Mouse (Mus musculus) brain, embryonic 14.5 days (tissue): Measurements from ENCODE around the gene Hes3. TPM values are rescaled to one million over a fixed set of nuclear protein-coding genes. Genes with fewer than 3 reads are reported as not detected.

Experiments
- DNase-seq: peaks from one replicate; pipeline ENCODE4 v3.0.0-alpha.2; 2011; ENCODE audit warnings: low read depth
- CTCF ChIP-seq: fragments of 200-500 bp; IDR thresholded peaks from 2 replicates; pipeline ENCODE4 v1.5.1; 2012; ENCODE audit warnings: inconsistent platforms, mild to moderate bottlenecking, moderate library complexity, borderline replicate concordance; ENCODE audit not compliant: insufficient read depth, insufficient read length; ENCODE audit errors: extremely low read depth
- POLR2A ChIP-seq: fragments of 200-500 bp; IDR thresholded peaks from 2 replicates; pipeline ENCODE4 v1.6.1; 2012; ENCODE audit warnings: mild to moderate bottlenecking, inconsistent platforms, borderline replicate concordance; ENCODE audit not compliant: poor library complexity, insufficient read depth, insufficient read length, severe bottlenecking; ENCODE audit errors: extremely low read depth
- polyA plus RNA-seq: library from polyadenylated mRNA; depleted of rRNA; stranded (reverse); fragments of >200 nt; gene quantifications from 2 replicates; pipeline ENCODE4 v1.2.3, GENCODE M21; 2012

Hes3 gene
- polyA plus RNA-seq, 1 experiment, result 0.88 TPM

DNA sequence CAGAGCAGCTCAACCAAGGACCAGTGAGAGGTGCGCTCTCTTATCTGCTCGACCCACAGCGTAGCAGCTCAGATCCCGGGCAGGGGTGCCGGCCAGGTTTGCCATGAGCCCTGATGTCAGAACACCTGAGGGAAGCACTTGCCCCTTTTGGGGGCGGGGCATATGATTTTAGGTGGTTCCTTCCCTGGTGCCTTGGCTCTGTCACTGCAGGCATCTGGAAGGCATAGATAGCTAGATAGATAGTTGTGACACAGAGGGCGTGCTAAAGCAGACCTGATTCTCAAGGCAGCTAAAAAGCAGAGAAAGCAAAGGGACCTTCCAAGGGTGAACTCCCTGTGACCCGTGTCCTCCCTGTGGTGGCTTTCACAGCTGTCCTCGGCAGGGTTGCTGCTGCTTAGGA lies 28.4 kb downstream of the Hes3 start:
- TF ChIP-seq CTCF (no peak), POLR2A (no peak)

DNA sequence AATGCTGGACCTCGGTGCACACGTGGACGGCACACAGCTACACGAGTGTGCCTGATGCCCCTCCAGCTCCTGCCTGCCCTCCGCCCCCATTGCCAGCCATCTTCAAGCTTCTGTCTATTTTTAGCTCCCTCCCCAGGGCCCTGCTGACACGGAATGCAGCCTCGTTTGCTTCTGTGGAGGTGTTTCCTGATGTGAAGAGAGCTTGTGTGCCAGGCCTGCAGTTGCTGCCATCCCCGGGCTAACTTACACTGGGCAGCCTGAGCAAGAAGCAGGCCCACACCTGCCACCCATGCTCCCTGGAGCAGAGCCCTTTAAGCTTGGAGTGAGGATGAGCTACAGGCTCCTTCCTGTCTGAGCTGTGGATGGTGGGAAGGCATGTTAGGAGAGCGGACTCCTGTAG lies 29.3 kb downstream of the Hes3 start:
- no peak for DNase-seq
- TF ChIP-seq CTCF (no peak), POLR2A (no peak)

More for the DNA sequence above, 28.4 kb downstream of the Hes3 start:
- no peak for DNase-seq

DNA sequence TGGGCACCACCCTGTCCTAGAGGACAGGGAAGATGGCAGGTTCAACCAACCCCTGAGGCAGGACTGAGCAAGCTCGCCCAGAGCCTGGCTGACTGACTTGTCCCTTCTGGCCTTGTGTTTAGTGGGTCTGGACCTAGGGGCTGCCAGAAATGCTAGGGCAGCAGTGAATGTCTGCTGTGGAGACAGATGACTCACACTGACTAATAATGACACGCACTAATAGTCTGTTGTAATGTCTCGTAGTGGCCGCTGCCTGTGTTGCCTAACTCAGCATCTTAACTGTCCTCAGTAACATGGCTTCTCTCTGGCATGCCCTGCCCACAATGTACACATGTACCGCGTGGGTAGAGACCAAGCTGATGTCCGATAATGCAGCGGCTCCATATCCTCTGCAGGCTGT lies 31.0 kb downstream of the Hes3 start:
- TF ChIP-seq CTCF (no peak), POLR2A (no peak)
- no peak for DNase-seq

DNA sequence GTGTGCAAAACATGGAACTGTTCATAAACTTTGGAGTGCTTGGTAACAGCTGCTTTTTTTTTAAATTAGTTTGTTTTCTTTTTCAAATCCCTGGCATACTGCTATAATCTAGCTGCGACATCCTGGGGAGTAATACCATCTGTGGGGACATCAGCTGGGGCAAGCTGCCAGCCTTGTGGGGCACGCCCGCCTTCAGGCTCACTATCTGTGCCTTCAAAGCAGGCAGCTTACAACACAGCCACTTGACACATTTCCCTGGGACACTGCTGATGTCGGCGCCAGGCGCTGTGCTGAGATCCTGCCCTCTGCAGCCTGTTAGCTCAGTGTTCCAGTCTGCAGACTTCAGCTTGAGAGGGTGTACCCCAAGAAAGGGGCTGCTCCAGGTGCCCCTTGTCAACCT lies 34.4 kb downstream of the Hes3 start:
- DNase-seq, result peak; percentile 83
- TF ChIP-seq POLR2A (no peak), CTCF (no peak)

DNA sequence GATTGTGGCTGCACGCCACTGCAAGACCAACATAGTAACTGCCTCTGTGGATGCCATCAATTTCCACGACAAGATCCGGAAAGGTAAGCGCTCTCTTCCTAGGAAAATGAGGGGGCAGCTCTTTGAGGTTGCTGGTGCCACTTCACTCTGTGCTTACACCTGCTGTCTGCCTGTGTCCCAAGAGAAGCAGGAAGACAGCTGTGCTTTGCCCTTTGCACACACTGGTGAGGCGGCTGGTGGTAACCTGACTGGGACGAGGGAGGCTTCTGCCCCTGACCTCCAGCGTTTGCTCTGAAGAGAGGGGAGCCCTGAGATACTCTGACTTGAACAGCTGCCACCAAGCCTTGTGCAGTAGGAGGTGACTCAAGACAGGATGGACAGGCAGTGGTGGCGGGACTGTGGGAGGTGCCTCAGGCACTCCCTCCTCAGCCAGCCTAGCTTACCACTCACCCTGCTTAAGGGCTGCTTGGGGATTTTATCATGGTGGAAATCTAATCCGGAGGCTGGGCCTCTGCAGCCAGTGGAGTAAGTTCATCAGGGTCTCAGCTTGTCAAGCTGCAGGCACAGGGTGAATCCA lies 38.2 kb downstream of the Hes3 start:
- no peak for TF ChIP-seq CTCF
- no peak for TF ChIP-seq POLR2A
- DNase-seq, result no peak

DNA sequence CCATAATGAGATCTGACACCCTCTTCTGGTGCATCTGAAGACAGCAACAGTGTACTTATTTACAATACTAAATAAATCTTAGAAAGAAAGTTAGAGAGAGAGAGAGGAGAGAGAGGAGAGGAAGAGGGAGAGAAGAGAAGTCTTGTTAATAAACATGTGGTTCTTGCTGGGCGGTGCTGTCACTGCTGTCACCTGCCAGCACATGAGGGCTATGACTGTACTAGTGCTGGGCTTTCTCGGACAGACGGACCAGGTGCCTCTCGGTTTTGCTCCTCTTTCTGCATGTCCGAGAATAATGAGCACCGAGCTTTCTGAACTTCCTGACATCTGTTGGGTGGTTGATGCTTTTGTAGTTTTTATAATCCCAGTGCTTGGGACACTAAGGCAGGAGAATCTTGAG lies 40.8 kb downstream of the Hes3 start:
- TF ChIP-seq CTCF (no peak), POLR2A (no peak)
- DNase-seq, result no peak

DNA sequence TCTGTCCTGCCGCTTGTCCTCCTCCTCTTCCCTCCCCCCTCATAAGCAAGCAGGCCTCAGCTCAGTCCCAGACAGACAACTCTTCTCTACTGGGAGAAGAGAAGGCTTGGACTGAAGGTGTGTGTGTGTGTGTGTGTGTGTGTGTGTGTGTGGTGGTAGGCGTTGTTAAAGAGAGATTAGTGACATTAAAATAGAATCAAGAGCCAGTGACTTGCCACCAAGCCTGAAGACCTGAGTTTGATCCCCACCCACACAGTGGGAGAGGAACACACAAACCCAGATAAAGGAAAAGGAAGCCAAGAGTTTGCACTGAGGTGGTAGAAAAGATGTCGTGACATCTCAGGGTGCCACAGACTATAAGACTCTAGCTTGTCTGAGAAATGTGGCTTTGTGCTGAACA lies 44.3 kb downstream of the Hes3 start:
- TF ChIP-seq POLR2A, result no peak
- TF ChIP-seq CTCF, result no peak
- DNase-seq, result no peak

DNA sequence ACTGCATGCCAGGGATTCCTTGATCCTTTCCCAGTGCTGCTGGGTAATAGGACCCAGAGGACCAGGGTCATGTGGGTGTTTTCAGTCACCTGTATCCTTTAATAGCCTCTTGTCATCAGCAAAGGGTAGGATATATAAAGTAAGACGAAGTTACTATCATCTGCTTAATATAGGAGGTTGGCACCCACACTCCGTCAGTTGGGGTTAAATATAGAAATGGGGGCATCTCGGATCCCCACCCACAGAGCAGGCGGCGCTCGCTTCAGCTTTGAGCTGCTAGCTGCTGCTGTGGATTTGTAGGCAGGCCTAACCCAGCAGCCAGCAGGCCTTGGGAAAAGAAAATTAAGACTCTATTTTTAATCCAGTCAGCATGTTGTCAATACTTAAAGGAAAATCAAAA lies 45.5 kb downstream of the Hes3 start:
- TF ChIP-seq POLR2A (no peak), CTCF (no peak)
- peak; percentile 14 for DNase-seq

DNA sequence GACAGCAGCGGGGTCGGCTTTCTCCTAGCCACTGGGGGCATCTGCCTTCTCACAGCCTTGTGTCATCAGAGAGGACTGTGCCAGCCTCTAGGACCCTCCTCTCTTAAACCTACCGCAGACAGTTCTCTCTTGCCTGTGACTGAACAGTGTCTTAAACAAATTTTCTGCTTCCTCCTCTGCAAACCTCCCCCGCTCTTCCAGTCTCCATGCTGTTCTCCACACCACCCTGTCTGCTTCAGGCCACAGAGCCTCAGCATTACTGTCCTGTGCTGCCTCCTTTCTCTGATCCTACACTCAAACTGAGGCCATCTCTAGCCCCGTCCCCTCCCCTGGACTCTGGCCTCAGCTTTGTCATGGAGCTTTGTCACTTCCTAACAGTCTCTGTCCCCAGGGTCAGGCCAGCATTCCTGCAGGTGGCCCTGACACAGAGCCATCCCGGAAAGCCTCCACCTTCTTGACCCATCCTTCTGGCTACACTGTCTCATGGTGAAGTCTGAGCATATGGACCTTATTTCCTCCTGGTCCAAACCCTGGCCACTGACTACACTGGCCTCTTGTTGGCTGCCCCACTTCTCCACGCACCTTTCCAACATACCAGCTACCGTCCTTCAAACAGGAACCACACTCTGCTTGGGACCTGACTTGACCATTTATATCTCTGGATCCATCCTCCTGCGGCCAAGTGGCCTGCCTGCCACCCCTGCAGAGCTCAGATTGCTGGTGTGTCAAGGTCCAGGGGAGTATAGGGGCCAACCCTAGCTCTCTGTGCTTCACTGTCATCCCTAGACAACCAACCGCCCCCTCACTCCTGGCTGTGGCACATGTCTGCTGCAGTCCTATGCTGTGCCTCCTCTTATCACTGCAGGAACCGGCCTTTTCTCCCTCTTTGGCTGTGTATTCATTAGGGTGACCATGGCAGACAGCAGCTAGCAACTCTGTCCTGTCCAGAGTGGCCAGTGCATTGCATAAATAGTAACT lies 46.6 kb downstream of the Hes3 start:
- DNase-seq, result no peak
- TF ChIP-seq CTCF (no peak), POLR2A (no peak)

DNA sequence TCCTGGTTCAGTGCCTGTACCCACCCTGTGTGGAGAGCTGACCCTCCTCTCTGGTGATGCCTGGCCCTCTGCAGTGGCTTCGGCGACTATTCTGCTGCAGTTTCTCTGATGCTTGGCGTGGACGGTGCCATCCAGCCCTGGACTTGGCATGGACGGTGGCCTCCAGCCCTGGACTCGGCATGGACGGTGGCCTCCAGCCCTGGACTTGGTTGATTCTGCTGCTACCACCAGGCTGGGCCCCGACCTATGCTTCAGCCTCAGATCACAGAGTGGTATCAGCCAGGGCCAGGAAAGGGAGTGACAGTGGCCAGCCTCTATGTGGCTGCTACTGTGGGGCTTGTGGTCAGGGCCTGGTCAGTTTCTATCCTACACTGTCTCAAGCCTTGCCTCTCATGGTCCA lies 47.5 kb downstream of the Hes3 start:
- no peak for DNase-seq

DNA sequence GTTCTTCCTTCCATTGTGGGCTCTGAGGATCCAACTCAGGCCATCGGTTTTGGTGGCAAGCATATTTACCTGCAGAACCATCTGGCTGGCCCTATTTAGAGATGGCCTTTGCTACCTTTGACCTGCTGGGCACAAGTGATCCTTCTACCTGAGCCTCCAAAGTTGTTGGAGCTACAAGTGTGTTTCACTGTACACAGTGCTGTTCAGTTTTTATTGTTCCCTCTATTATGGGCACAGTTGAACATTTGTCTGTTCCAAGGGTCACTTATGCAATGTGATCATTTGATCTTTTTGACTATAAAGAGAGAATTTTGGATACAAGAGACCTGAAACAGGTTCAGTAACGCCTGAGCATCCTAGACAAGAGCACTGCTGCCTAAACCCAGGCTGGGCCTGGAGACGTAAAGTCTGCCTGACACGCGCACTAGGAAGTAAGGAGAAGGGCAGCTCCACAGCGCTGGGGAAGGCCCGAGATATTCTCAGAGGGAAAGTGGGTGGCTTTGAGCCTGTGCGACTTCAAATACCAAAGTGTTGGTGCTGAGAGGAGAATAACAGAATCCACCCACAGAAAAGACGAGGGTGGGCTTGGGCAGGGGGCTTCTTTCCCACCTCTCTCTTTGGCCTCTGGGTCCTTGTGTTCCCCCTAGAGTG lies 48.1 kb downstream of the Hes3 start:
- TF ChIP-seq CTCF, result no peak
- DNase-seq, result no peak

More for the DNA sequence above, 47.5 kb downstream of the Hes3 start:
- no peak for TF ChIP-seq CTCF
- TF ChIP-seq POLR2A, result no peak
